Mouse (Mus musculus): Measurements from ENCODE around the gene Nxn.

DNA sequence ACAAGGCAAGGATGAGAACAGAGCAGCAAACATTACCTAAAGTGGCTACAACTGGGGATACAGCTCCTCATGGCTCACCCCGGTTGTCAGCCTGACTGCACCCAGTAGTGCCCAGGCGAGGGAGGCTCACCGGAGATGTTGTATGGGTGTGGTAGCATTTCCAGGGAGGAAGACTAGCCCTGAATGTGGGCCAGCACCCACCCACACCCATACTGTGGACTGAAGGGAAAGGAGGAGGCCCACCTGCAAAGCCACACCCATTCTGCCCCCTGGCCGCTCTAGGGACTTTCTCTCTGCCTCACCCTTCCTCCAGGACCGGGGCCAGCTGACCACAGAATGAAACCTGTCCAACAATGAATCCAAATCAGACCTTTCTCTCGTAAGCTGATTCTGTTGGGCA lies 72.3 kb downstream of the Nxn start:
- TF ChIP-seq CTCF (IDR thresholded peaks at IDR 0.05; ENCODE audit: low read depth) (no peak), EP300 (IDR thresholded peaks at IDR 0.05; ENCODE audit: low read depth) (no peak)
